Mouse (Mus musculus): ENCODE data around the gene Rfx6.

Gene Rfx6

DNA sequence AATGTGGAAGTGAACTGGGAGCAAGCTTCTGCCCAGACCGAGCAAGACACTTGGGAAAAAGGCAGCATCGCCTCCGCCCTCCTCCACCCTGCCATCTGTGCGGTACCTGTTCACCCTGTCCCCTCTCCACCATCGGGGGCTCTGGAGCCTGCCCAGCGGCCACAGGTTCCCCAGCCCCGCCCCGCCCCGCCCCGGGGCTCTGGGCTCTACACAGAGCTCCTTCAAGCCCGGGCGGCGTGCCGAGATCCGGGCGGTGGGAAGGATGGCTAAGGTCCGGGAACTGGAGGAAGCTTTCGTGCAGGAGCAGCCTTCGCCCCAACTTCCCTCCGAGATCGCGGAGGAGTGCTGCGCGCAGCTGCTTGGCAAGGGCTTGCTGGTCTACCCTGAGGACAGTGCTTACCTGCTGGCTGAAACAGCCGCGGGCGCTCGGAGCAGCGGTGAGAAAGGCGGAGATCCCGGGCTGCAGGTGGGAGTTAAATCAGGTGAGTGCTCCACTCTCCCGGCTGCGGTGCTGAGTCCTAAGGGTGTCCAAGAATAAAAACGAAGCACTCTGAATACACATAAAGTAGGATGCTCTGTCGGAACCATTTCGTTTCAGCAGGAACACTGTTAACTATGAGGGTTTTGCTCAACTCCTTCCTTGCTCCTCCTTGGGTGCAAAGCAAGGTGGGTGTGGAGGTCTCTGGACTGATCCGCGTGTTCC, at the start of gene Rfx6:
Gene Rfx6 (plus strand): TSS at position 209 of the 703 bp plus-strand sequence.
- no peak for DNase-seq (ENCODE audit: low spot score)

DNA sequence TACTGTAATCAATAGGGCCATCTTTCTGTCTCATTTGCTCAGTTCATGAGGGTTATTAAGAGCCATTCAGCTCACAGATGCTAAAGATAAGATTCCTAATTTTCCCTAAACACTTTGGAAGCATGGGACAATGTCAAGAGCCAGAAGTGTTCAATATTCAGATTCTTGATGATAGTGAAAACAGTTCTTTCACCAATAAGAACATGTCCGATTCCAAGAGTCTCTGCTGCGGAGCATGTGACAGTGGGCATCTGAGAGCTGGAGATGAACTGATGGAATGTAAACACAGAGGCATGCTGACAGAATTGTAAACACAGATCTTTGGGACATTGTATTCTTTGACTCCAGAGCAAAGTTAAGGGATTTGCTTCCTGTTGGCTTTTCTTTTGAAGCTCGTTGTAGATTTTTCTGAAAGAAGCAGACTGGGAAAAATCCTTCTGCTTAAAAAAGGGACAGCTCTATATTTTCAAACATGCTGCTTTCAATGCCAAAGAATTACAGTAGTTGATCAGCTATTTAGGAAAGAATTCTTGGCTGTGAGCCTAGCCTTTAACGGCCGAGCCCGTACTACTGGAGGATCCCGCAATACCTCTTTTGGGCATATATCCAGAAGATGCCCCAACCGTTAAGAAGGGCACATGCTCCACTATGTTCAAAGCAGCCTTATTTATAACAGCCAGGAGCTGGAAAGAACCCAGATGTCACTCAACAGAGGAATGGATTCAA, 46.0 kb upstream of the Rfx6 start, which contains the start of gene Gprc6a:
Gene Gprc6a (minus strand): TSS at position 51 of the 726 bp plus-strand sequence.
- no peak for DNase-seq (ENCODE audit: low spot score)

DNA sequence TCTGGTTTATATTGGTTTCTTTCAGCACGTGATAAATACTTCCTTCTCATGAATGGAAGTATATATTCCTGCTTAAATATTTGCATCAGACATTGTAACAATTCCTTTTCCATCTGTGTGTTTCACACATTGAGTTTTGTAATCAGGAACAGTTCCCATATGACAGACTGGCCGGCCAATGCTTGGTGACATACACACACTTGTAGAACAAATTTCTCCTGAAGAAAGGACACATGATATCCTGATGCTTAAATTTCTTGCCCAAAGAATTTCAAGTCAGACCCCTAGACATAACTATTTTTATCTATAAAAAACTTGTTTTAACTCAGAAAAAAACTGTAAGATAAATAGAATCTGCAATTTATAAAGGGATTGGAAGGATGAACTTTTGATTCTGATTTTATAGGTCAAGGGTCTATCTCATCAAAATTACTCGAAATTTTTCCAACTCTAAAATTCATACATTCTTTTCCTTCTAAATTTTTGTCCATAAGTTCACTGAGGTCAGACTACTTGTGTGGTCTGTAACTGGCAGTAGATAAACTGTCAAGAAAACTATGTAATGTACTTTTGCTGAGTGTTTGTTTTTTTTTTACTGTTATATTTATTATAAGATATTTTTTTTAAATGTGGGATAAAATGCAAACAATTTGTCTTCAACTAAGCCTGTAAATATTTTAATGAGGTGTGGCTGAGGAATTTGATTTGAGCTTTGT, 27.9 kb upstream of the Rfx6 start:
- DNase-seq (ENCODE audit: low spot score) = no peak

DNA sequence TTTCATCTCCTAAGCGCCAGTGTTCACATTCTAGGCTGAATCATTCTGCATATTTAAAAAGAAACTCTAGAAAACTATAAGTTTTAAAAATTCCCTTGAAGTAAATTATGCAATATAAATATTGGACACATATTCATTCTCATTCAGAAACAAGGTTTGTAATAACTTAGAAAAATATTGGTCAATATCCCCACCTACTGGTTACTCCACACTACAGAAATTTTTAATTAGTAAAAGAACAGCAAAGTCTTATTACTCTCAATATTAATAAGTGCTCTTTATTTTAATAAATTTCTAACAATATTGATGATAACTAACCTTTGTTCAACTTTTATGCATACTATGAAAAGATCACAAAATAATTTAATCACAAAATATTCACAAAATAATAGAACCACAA, 20.2 kb upstream of the Rfx6 start:
- no peak for DNase-seq (ENCODE audit: low spot score)

DNA sequence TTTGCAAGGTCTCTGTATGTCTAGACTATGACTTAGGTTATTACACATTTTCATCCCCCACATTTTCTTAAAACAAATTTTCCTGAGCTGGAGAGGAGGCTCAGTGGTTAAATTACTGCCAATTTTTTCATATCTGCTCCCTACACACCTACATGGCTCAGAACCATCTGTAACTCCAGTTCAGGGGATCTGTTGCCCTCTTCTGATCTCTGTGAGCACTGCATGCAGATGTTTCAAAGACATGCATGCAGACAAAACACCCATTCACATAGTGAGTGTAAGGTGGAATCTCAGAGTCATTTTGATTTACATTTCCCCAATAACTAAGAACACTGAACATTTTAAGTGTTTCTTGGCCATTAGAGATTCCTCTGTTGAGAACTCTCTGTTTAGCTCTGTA, 8.2 kb upstream of the Rfx6 start:
- DNase-seq (ENCODE audit: low spot score) = no peak

DNA sequence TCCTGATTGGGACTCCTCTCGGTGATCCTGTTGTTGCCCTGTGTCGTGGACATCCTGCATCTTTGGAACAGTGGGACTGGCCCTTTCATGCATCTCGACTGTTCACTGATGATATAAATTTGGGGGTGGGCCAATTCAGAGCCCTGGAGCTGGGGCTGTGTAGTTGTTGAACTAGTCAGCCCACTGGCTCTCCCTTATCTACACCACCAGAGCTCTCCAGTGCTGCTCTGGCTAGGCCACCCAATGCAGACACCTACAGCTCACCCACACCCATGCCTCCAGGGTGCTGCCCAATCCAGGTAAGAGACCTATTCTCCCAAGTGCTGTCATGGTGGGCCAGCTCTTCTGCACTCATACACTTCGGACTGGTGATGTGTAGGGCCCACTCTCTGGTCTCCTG, 6.0 kb upstream of the Rfx6 start:
- no peak for DNase-seq (ENCODE audit: low spot score)

DNA sequence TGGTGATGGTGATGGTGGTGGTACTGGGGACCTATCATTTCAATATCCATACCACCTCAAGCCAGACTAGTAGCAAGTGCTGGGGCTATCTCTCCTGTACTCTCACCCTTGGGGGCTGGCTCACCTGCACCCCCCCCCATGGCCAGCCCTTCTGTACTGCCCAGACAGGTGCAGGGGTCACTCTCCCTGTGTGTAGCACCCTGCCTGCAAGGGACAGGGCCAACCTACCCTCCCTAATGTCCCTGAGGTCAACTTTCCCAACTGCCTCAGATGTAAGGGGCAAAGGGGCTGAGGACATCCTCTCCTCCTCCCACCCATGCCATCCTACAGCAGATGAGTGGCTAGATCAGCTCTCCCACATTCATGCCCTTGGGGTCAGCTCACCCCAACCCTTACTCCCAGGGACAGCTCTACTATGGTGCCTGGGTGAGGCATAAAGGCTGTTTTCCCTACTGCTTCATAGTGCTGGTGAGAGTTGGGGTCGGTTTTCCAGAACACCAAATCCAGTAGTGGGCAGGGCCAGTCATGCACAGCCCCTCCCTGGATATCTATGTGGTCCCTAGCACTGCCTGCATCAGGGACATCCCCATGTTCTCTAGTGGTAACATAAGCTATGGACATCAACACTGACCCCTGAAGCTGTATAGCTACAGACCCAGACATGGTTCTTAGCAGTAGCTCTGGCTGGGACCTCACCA, 5.3 kb upstream of the Rfx6 start:
- DNase-seq (ENCODE audit: low spot score) = no peak

DNA sequence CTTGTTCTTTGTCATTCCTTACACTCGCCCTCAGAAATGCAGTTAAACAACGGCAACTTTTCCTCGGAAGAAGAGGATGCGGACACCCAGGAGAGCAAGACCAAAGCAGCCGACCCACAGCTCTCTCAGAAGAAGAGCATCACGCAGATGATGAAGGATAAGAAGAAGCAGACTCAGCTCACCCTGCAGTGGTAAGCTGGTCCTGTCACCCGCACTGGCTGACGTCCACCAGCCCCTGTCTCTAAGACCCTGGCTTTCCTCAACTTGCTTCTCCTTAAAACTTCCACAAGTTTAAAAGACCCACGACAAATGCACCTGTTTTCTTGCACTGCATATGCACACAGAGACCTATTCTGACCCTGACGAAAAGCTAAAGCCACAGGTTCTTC, 689 bp downstream of the Rfx6 start:
- no peak for DNase-seq (ENCODE audit: low spot score)

DNA sequence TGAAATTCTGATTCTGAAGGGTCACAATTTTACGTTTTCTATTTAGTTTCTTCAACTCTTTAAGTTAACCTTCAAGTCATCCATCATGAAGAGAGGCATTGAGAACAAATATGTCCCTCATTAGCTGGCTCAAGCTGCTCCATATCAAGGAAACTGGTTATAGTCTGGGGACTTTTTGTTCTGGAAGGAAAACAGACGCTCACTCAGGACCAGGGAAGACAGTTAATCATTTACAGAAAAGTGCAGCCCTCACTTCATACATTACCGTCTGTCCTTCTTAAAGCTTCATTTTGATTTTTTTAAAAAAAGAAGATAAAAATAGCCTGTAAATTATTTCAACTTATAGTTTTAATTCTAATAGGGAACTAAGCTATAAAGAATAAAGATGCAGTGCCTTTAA, 43.3 kb downstream of the Rfx6 start:
- no peak for DNase-seq (ENCODE audit: low spot score)

DNA sequence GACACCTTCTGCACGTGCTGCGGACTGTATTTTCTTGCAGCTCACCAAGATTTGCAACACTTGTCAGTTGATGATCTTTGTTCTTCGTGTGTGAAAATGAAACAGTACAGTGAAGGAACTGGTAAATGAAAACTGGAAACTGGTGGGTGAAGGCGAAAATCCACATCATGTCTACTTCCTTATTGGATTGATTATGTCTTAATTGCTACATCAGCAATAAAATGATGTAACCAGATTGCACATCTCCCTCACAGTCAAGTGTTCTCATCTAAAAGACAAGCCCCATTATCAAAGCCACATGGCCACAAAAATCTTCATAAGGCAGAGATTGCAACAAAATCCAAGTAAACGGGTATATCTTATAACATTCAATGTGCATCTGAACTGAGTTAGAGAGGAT, 83.9 kb downstream of the Rfx6 start:
- DNase-seq (ENCODE audit: low spot score) = no peak

DNA sequence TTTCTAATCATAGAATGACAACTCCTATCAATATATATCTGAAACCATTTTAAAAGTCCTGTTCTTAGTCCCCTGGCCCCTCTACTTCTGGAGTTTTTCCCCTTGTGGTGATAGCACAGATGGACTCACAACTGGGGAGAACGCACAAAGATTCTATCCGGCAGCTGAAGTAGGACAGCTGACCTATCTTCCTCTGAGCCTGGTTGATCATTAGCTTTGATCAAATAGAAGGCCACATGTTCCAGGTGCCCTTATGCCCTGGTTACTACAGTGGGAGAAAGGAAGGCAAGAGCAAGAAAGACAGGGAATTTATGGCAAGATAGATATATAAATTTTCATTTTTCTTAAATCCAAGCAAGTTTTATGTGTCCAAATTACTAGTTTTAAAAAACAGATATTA, 85.7 kb downstream of the Rfx6 start:
- no peak for DNase-seq (ENCODE audit: low spot score)

DNA sequence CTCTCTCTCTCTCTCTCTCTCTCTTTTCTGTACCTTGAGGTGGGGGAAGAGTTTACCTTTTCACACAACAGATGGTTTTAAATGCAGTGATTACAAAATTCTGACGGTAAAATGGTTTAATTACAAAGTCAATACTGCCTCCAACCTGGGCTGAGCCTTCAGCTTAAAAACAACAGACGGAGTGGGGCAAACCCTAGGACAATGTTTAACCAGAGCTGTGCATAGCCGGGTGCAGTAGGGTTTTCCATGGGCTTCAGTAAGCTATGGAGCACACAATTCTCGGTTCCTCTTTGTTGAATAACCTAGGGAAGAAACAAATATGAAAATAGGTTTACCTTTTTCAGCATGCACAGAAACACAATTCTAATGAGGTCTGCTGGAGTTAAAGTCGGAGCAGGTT, 90.9 kb downstream of the Rfx6 start:
- DNase-seq (ENCODE audit: low spot score) = no peak

DNA sequence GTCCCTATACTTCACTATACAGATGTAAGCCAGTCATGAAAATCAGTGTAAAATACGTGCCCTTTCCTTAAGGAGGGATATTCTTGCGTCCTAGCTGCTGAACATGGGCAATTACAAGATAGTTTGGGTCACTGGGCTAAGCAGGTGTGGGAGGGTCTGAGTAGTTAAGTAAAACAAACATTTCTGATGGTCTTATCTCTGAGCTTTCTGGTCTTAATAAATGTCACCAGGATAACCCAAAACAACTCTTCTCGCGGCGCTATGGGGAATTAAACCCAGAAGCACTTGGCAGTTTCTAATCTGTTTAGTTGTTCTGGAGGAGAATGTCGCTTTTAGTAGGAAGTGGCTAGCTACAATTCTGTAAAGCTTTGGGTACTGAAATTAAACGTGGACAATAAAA, 91.7 kb downstream of the Rfx6 start:
- DNase-seq (ENCODE audit: low spot score) = no peak

DNA sequence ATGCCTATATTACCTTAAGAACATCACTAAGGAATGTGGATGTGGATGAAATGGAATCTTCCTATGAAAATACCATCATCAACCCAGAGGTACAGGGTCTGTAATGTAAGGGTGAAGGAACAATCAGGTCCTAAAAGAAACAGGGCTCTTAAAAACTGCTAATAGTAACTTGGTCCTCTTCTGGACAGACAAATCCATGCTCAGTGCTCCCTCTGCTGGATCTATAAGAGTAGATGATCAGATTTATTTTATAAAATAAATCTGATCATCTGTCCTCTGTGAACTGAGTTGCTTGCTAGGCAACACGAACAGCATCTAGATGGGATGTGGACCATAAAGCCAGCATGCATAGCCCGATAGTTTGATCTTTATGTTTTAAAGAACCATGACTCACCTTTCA, 102.1 kb downstream of the Rfx6 start:
- no peak for DNase-seq (ENCODE audit: low spot score)
